In the genomic region with DNA sequence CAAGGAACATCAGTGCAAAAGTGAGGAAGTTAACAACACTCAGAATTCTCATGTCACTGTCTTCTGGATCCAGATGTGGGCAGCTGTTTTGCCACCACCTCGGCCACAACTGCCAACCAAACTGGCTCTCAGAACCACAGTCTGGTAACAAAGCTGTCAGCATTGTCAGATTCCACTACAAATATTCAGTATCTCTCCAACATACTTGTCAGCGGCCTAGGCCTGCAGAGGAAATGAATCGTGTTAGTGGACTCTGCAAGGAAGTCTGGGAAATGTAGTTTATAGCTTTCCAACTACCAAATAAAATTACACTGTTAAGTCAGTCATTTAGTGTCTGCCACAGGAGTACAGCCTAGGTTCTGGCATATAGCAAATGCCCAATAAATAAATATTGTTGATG, we compare ENCODE assay signal across 18 mouse cellular contexts. TPM values are rescaled to one million over a fixed set of nuclear protein-coding genes. Genes with fewer than 3 reads are reported as not detected.
DNase-seq lines count a peak whose midpoint lies in the region; ATAC-seq and TF ChIP-seq lines count a peak whose summit lies in the region.
"Had no signal": no experiment of that assay in that cellular context is flagged by ENCODE, and none has a peak within 500 bp of the region (broad histone marks: within the 10 kb centered on the region; RNA-seq: fewer than 3 reads in every experiment).

No protein-coding gene starts in this region.

- H3K27me3 ChIP-seq in heart, postnatal 0 days (ENCODE audit: control insufficient read depth, insufficient read depth, low read length): no peaks in the 10 kb centered on the region
- no peaks in the 10 kb centered on the region for H3K27me3 ChIP-seq in intestine, embryonic 14.5 days (replicated peaks; ENCODE audit: control insufficient read depth, insufficient read depth, low read length)
- H3K27me3 ChIP-seq: embryonic facial prominence, embryonic 15.5 days; Patski had no signal

- no peak overlapping the region for H3K4me3 ChIP-seq in heart, postnatal 0 days (ENCODE audit: low read depth, low read length)
- H3K4me3 ChIP-seq in intestine, embryonic 14.5 days (ENCODE audit: low read depth, low read length): no peak overlapping the region
- H3K4me3 ChIP-seq: embryonic facial prominence, embryonic 15.5 days; gastrocnemius, adult 2 months had no signal

- TF ChIP-seq CTCF in heart, postnatal 0 days (IDR thresholded peaks at IDR 0.05; ENCODE audit: low read depth): no peak

- ATAC-seq in heart, postnatal 0 days (ENCODE audit: insufficient read depth, low read depth): no peak
- ATAC-seq in intestine, embryonic 14.5 days (replicated peaks; ENCODE audit: low FRiP score, low TSS enrichment, low read depth): no peak
- no peak for ATAC-seq in granulocyte monocyte progenitor cell, adult 5-6 weeks (replicated peaks; ENCODE audit: poor library complexity, severe bottlenecking)
- ATAC-seq: forebrain, postnatal 0 days; Patski had no signal

- peak overlapping the region; percentile 43; the same call in 1 of the 2 replicates for H3K27ac ChIP-seq in heart, postnatal 0 days (ENCODE audit: low read depth)
- 0 out of 2 replicates have a peak overlapping the region, but pooled peaks have one; percentile 27 for H3K27ac ChIP-seq in intestine, embryonic 14.5 days (ENCODE audit: low read depth)
- H3K27ac ChIP-seq: embryonic facial prominence, embryonic 15.5 days; gastrocnemius, adult 2 months; hindbrain, embryonic 14.5 days had no signal

- H3K9ac ChIP-seq in heart, postnatal 0 days (replicated peaks; ENCODE audit: low read depth, low read length): no peak overlapping the region
- H3K9ac ChIP-seq in intestine, embryonic 14.5 days (ENCODE audit: low read length): no peak overlapping the region
- H3K9ac ChIP-seq: embryonic facial prominence, embryonic 15.5 days; forebrain, postnatal 0 days; hindbrain, embryonic 14.5 days had no signal

- no peaks in the 10 kb centered on the region for H3K4me1 ChIP-seq in heart, postnatal 0 days (ENCODE audit: control insufficient read depth, insufficient read depth)
- peaks cover 3% of the 10 kb centered on the region; the same call in 1 of the 2 replicates for H3K4me1 ChIP-seq in intestine, embryonic 14.5 days (replicated peaks; ENCODE audit: control insufficient read depth, insufficient read depth, low read length)
- H3K4me1 ChIP-seq: embryonic facial prominence, embryonic 15.5 days had no signal

- 30% methylated on average over 3 of the region's 3 CpGs for WGBS in heart, postnatal 0 days
- WGBS in intestine, embryonic 14.5 days: 73% methylated on average over 3 of the region's 3 CpGs

- H3K9me3 ChIP-seq in heart, postnatal 0 days (replicated peaks; ENCODE audit: control insufficient read depth, low read length): no peaks in the 10 kb centered on the region
- H3K9me3 ChIP-seq in intestine, embryonic 14.5 days (ENCODE audit: control insufficient read depth, low read length): no peaks in the 10 kb centered on the region
- H3K9me3 ChIP-seq: embryonic facial prominence, embryonic 15.5 days had no signal

- no peak for DNase-seq in heart, postnatal 0 days (ENCODE audit: low spot score)
- DNase-seq in heart, adult 8-10 months (ENCODE audit: low spot score): no peak
- DNase-seq in lung, postnatal 10 days: peak; percentile 9
- no peak for DNase-seq in lung, adult 18-20 months
- no peak for DNase-seq in intestine, embryonic 14.5 days (ENCODE audit: low spot score)
- DNase-seq in frontal cortex, postnatal 25 days (ENCODE audit: low spot score in 2 of 2): no peak
- DNase-seq: adrenal gland, postnatal 10 days; cerebellum, adult 11-12 months; cerebellum, postnatal 14 days; forebrain, postnatal 0 days; gastrocnemius, adult 2 months; heart, postnatal 14 days; right cerebral cortex, postnatal 14 days; thymus, adult 2 months had no signal

- no peak for TF ChIP-seq EP300 in heart, postnatal 0 days (IDR thresholded peaks at IDR 0.05; ENCODE audit: low read depth)

- no peaks in the 10 kb centered on the region for H3K36me3 ChIP-seq in heart, postnatal 0 days (replicated peaks; ENCODE audit: control insufficient read depth, insufficient read depth, low read length)
- H3K36me3 ChIP-seq in intestine, embryonic 14.5 days (ENCODE audit: control insufficient read depth, insufficient read depth, low read length): no peaks in the 10 kb centered on the region
- H3K36me3 ChIP-seq: embryonic facial prominence, embryonic 15.5 days had no signal

- H3K4me2 ChIP-seq in heart, postnatal 0 days (ENCODE audit: low read depth, low read length): no peak overlapping the region
- no peak overlapping the region for H3K4me2 ChIP-seq in intestine, embryonic 14.5 days (ENCODE audit: low read length)
- H3K4me2 ChIP-seq: embryonic facial prominence, embryonic 15.5 days; hindbrain, embryonic 14.5 days had no signal

RNA-seq across cellular contexts. Expression of gene Atp1b1, which starts 40.6 kb away (rescaled TPM):
- total RNA-seq in heart, postnatal 0 days (2014; rRNA removed; ENCODE audit: low replicate concordance): 149 and 175 TPM in 2 replicates
- 308 TPM in 2 replicates for polyA plus RNA-seq in heart, postnatal 0 days (2015; fragmentation: Nextera tagmentation; extraction: Ambion mirVana)
- total RNA-seq in heart, adult 8-10 months (2022): 100 to 1,000 TPM; 315 to 378 (median 343) TPM
- polyA plus RNA-seq in intestine, embryonic 14.5 days (2014; fragmentation: Nextera tagmentation; extraction: Ambion mirVana): 89.7 and 101 TPM in 2 replicates
- 7.5 and 8.7 TPM in 2 replicates for total RNA-seq in granulocyte monocyte progenitor cell, adult 5-6 weeks (2014; fragmentation: Nextera tagmentation)
- 5.6 and 8.1 TPM in 2 replicates for total RNA-seq in granulocyte monocyte progenitor cell, adult 5-6 weeks (2017)

Comparison
In these comparisons a context has a peak if more than half of its experiments do, and no peak if none do; other contexts are left out.
1. RNA of gene Atp1b1, which starts 40.6 kb away (total RNA-seq): 315 to 378 TPM in heart, adult 8-10 months and 149 to 175 TPM in heart, postnatal 0 days; 5.6 to 8.7 TPM in granulocyte monocyte progenitor cell, adult 5-6 weeks; every median in the first group is over 10 times any median in the second.